In genomic region chr17:89505288-89505687, GRCm38 (mm10) we compare ENCODE assay signal across 14 mouse cellular contexts.
"Had no signal": no experiment of that assay in that cellular context is flagged by ENCODE, and none has a peak within 500 bp of the region (broad histone marks: within the 10 kb centered on the region; RNA-seq: fewer than 3 reads in every experiment).

No protein-coding gene starts in this region.

- H3K4me1 ChIP-seq: midbrain, embryonic 10.5 days; midbrain, embryonic 12.5 days; neural tube, embryonic 12.5 days; stomach, embryonic 15.5 days had no signal

- H3K36me3 ChIP-seq: midbrain, embryonic 10.5 days; midbrain, embryonic 12.5 days; neural tube, embryonic 12.5 days; stomach, embryonic 15.5 days had no signal

- H3K4me3 ChIP-seq: midbrain, embryonic 10.5 days; midbrain, embryonic 12.5 days; neural tube, embryonic 12.5 days; stomach, embryonic 15.5 days had no signal

- H3K9me3 ChIP-seq: midbrain, embryonic 10.5 days; midbrain, embryonic 12.5 days; neural tube, embryonic 12.5 days; stomach, embryonic 15.5 days had no signal

- H3K9ac ChIP-seq: liver, embryonic 14.5 days; lung, embryonic 14.5 days; midbrain, embryonic 12.5 days; neural tube, embryonic 12.5 days; stomach, embryonic 15.5 days had no signal

- DNase-seq: lung, adult 18-20 months; lung, embryonic 14.5 days; lung, postnatal 10 days; lung, postnatal 4 days; midbrain, embryonic 14.5 days; thymus, adult 18-20 months; thymus, postnatal 25 days; thymus, postnatal 4 days had no signal

- H3K27ac ChIP-seq: liver, embryonic 14.5 days; midbrain, embryonic 10.5 days; midbrain, embryonic 12.5 days; neural tube, embryonic 12.5 days; stomach, embryonic 15.5 days; stomach, postnatal 0 days had no signal
